Mouse (Mus musculus) hindbrain, embryonic 12.5 days (tissue): Measurements from ENCODE around the gene Ptpn13. TPM values are rescaled to one million over a fixed set of nuclear protein-coding genes. Genes with fewer than 3 reads are reported as not detected.

ENCODE experiments used
- ATAC-seq: fragments of 200-750 bp; cut with Nextera tagmentation; 2 replicates; pipeline ENCODE4 v1.8.0; 2017; ENCODE audit warnings: moderate TSS enrichment; ENCODE audit not compliant: low FRiP score
- H3K27ac ChIP-seq: fragments of 300-500 bp; sonication (generic); 2 replicates; pipeline ENCODE4 v1.5.1; 2016; ENCODE audit warnings: mild to moderate bottlenecking
- H3K27me3 ChIP-seq: fragments of 300-500 bp; sonication (generic); 2 replicates; pipeline ENCODE4 v1.6.1; 2016; ENCODE audit warnings: mild to moderate bottlenecking
- H3K36me3 ChIP-seq: fragments of 300-500 bp; sonication (generic); 2 replicates; pipeline ENCODE4 v1.6.1; 2016; ENCODE audit warnings: mild to moderate bottlenecking
- H3K4me1 ChIP-seq: fragments of 300-500 bp; sonication (generic); 2 replicates; pipeline ENCODE4 v1.6.1; 2016
- H3K4me2 ChIP-seq: fragments of 300-500 bp; sonication (generic); replicated peaks from 2 replicates; pipeline ENCODE4 v1.6.1; 2016; ENCODE audit warnings: mild to moderate bottlenecking
- H3K4me3 ChIP-seq: fragments of 300-500 bp; sonication (generic); 2 replicates; pipeline ENCODE4 v1.5.1; 2016; ENCODE audit warnings: mild to moderate bottlenecking
- H3K9ac ChIP-seq: fragments of 300-500 bp; sonication (generic); 2 replicates; pipeline ENCODE4 v1.6.1; 2016; ENCODE audit warnings: mild to moderate bottlenecking, moderate library complexity
- H3K9me3 ChIP-seq: fragments of 300-500 bp; sonication (generic); replicated peaks from 2 replicates; pipeline ENCODE4 v1.6.1; 2016; ENCODE audit warnings: mild to moderate bottlenecking
- WGBS: fragments of 180-500 bp; shearing (Covaris S2); methylation state at CpG from one replicate; pipeline ENCODE4 v1.1.7; 2016; 5-methylcytosine and 5-hydroxymethylcytosine counted together
- polyA plus RNA-seq: library from polyadenylated mRNA; unstranded; fragments of >200 nt; fragmentation: Nextera tagmentation; extraction: Ambion mirVana; gene quantifications from 2 replicates; pipeline ENCODE4 v1.2.1, GENCODE M21; 2016

Gene Ptpn13
- polyA plus RNA-seq, 1 experiment from 2014 or later = 19.3 TPM

DNA sequence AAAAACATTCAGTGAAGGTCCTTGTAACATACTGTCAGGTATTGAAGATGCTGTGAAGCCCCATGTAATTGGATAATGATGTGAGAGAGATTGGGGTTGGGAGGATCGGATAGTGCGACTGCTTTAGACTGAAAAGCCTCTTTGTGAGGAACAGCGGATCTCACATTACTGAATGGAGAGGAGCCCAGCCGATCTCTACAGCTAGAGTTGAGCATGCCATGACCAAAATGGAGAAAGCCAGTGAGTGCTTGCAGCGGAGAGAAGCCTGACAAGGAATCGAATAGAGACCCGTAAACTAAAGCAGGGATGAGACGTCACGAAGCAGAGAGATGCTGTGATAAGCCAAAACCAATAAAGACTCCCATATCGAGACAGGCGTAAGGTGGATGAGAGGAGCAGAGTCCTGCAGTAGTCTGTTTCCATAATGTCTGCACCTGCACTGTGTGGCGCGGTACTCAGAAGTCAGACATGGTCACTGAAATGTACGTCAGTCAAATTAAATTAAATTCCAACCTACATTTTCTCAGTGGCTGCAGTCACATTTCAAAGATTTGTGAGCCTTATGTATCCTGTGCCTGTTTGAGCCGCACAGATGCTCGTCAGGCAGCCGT is 22.9 kb downstream of the Ptpn13 start:
- H3K4me1 ChIP-seq = peaks cover 17% of the 10 kb centered on the region
- H3K4me3 ChIP-seq = no peak overlapping the region
- H3K27ac ChIP-seq = peak overlapping the region; percentile 30; the same call in 1 of the 2 replicates
- H3K36me3 ChIP-seq = no peaks in the 10 kb centered on the region
- ATAC-seq = peak; percentile 66
- H3K4me2 ChIP-seq = peak overlapping the region; percentile 2; the same call in 1 of the 2 replicates
- no peaks in the 10 kb centered on the region for H3K27me3 ChIP-seq
- 64% methylated on average over 17 of the region's 17 CpGs for WGBS
- H3K9ac ChIP-seq = no peak overlapping the region
- H3K9me3 ChIP-seq = no peaks in the 10 kb centered on the region

DNA sequence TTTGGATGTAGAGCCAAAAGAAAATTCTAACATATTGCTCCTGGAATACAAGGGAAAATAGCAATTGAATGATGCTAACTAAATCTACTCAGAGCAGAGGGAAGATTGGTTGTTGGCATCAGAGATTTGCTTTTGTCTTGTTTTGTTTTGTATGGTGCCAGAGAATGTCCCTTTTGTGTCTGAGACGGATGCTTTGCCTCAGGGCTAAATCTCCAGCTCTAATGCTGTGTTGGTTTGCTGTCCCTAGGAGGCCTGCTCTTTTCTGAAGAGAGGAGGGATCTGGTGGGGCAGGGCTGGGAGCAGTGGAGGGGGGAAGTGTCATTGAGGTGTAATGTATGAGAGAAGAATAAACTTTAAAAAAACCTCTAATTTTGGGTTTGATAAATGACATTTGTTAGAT is 23.5 kb downstream of the Ptpn13 start:
- H3K27ac ChIP-seq = peak overlapping the region; percentile 30; the same call in 1 of the 2 replicates
- no peaks in the 10 kb centered on the region for H3K27me3 ChIP-seq
- no peaks in the 10 kb centered on the region for H3K36me3 ChIP-seq
- peaks cover 17% of the 10 kb centered on the region for H3K4me1 ChIP-seq
- H3K9ac ChIP-seq = no peak overlapping the region
- H3K4me2 ChIP-seq = no peak overlapping the region
- WGBS = 10% methylated on average over 1 of the region's 1 CpGs
- H3K9me3 ChIP-seq = no peaks in the 10 kb centered on the region
- ATAC-seq = peak; percentile 75
- H3K4me3 ChIP-seq = no peak overlapping the region

DNA sequence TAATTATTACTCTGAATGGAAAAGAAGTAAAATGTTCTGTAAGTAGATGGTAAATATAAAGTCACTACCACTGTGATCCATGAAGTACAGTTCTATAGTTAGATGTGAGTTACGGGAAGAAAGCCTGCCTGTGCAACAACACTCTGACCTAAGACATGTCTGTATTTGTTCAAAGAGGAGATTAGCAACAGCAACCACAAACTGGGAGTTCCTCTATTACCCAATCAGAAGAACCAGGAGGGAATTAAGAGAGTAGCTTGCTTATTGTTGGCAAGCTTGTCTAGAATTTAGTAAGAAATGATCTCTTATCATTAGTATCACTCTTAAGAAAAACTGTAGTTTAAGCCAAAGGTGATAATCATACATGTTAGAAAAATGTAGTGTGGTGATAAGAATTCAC is 25.7 kb downstream of the Ptpn13 start:
- WGBS = 97% methylated on average over 1 of the region's 1 CpGs
- Histone ChIP-seq H3K27ac (no peak overlapping the region), H3K9ac (no peak overlapping the region), H3K4me3 (no peak overlapping the region), H3K4me1 (peaks cover 17% of the 10 kb centered on the region), H3K9me3 (no peaks in the 10 kb centered on the region), H3K4me2 (no peak overlapping the region), H3K27me3 (no peaks in the 10 kb centered on the region), H3K36me3 (no peaks in the 10 kb centered on the region)
- no peak for ATAC-seq

DNA sequence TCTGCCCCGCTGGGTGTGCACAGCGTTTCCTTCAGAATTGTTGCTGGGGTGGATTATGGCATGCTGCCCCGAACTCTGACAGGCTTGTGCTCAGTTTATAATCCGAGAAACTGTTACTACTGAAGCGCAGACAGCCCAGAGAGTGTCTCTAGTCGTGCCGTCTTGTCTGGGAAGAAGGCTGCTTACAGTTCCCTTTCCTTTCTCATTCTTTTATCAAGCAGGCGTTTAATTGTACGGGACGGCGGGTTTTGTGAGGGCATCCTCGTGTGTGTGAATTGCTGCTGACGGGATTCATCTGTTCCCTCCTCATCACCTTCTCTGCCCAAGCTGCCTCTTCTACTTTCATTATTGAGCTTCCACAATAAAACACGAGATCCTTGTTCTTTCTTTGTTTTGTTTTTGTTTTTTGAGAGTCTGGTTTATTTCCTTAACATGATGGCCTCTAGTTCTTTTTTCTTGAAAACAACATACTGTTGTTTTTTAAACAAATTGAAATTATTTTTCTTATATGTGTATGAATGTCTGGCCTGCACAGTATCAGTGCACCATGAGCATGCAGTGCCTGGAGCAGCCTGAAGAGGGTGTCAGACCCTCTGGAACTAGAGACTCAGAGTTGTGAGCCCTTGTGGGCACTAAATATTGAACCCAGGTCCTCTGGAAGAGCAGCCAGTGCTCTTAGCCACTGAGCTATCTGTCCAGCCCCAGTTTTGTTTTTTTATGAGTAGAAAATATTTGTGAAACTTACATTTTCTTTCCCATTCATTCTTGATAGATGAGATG is 28.6 kb downstream of the Ptpn13 start:
- Histone ChIP-seq H3K36me3 (no peaks in the 10 kb centered on the region), H3K27ac (no peak overlapping the region), H3K9ac (no peak overlapping the region), H3K4me1 (peaks cover 4% of the 10 kb centered on the region), H3K4me3 (no peak overlapping the region), H3K27me3 (no peaks in the 10 kb centered on the region), H3K9me3 (no peaks in the 10 kb centered on the region), H3K4me2 (no peak overlapping the region)
- no peak for ATAC-seq
- WGBS = 83% methylated on average over 14 of the region's 14 CpGs

DNA sequence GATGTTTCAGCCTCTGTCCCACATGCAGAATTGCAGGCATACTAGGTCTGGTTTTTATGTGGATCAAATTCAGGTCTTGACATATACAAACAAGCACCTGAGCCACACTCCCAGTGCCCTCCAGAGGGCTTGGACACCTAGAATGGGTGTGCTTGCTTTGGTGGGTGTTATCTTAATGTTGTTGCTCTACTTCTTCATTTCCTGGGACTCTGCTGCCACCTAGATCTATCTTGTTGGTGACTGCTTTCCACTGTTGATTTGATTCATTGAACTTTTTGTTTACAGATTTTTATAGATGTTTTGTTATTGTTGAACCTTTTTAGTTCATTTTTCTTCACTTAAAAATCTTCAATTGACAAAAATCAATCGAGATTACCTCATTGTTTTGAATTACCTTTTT is 31.8 kb downstream of the Ptpn13 start:
- no peak overlapping the region for H3K27ac ChIP-seq
- no peak overlapping the region for H3K9ac ChIP-seq
- no peak overlapping the region for H3K4me2 ChIP-seq
- 96% methylated on average over 1 of the region's 1 CpGs for WGBS
- H3K4me1 ChIP-seq = peaks cover 4% of the 10 kb centered on the region; the same call in 1 of the 2 replicates
- H3K4me3 ChIP-seq = no peak overlapping the region
- no peaks in the 10 kb centered on the region for H3K27me3 ChIP-seq
- no peaks in the 10 kb centered on the region for H3K36me3 ChIP-seq
- no peak for ATAC-seq
- no peaks in the 10 kb centered on the region for H3K9me3 ChIP-seq

DNA sequence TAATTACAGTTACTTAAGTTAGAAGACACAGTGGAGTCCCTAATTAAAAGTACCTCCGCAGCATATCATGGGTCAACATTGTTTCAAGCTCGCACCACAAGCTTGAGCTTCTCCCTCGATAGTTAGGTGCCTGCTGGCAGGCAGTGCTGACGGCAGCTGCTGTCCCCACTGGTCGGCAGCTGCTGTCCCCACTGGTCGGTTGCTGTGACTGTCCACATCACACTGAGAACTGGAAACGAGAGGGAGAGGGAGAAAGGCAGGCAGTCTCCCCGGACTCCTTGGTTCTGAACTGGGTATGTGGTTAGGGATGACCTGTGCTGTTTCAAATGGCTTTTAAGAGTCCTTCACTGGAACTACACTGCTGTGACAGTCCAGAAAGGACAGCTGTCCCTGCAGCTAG is 33.4 kb downstream of the Ptpn13 start:
- no peak overlapping the region for H3K9ac ChIP-seq
- no peaks in the 10 kb centered on the region for H3K36me3 ChIP-seq
- WGBS = 47% methylated on average over 8 of the region's 8 CpGs
- peaks cover 4% of the 10 kb centered on the region; the same call in 1 of the 2 replicates for H3K4me1 ChIP-seq
- no peak overlapping the region for H3K4me2 ChIP-seq
- no peaks in the 10 kb centered on the region for H3K9me3 ChIP-seq
- H3K27ac ChIP-seq = no peak overlapping the region
- ATAC-seq = no peak
- no peaks in the 10 kb centered on the region for H3K27me3 ChIP-seq
- H3K4me3 ChIP-seq = no peak overlapping the region

DNA sequence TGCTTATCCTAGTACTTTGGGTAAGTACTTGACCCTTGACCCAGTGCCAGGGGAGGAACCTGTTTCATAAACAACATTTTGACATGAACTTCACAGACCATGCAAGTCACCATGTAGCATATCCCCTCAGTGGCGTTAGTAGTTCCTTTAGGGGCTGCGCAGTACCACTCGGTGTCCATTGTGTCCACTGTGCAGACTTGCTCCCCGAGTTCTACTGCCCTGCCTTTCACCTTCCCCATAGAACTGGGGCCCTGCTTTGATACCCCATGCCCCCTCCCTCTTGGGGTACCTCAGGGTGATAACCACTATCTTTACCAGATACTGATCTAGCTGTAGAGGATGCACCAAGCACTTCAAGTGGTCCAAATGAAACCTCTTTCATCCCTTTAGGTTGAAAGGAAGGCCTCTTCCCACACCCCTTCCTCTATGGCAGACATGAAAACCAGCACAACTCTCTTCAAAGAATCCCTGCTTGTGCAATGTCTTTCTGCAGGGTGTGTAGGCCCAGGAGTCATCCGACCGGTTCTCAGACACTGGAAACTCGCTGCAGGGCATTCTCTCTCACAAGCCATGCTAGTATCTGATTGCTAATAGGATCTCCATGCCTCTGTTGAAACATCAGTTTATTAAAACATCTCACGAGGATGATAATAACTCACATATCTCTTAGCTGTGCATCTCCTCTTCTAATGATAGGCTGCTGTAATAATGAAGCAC is 34.1 kb downstream of the Ptpn13 start:
- Histone ChIP-seq H3K27ac (no peak overlapping the region), H3K27me3 (no peaks in the 10 kb centered on the region), H3K9ac (no peak overlapping the region)

DNA sequence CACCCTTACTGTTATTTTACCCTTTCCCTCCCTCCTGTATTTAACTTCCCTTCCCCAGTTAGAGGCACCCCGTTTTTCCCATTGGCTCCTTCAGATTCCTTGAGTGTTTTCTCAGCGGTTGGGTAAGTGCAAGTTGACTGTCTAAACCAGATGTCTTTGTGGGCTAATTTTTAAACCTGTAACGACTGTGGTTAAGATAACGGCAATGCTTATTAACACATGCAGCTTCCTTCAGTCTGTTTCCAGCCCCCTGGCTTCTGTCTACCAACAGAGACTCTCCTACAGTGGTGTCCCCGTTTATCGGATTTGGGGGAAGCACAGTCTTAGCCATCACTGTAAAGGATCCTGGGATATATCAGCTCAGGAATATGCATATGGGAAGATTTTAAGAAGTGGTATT is 35.9 kb downstream of the Ptpn13 start:
- 91% methylated on average over 6 of the region's 6 CpGs for WGBS
- Histone ChIP-seq H3K9ac (no peak overlapping the region), H3K4me1 (peaks cover 4% of the 10 kb centered on the region; the same call in 1 of the 2 replicates), H3K9me3 (no peaks in the 10 kb centered on the region), H3K4me2 (no peak overlapping the region), H3K4me3 (no peak overlapping the region), H3K27me3 (no peaks in the 10 kb centered on the region), H3K27ac (no peak overlapping the region), H3K36me3 (no peaks in the 10 kb centered on the region)
- no peak for ATAC-seq

More for the DNA sequence above, 34.1 kb downstream of the Ptpn13 start:
- no peaks in the 10 kb centered on the region for H3K9me3 ChIP-seq
- no peak for ATAC-seq
- H3K36me3 ChIP-seq = no peaks in the 10 kb centered on the region
- H3K4me2 ChIP-seq = no peak overlapping the region
- 84% methylated on average over 8 of the region's 8 CpGs for WGBS
- H3K4me3 ChIP-seq = no peak overlapping the region
- H3K4me1 ChIP-seq = peaks cover 4% of the 10 kb centered on the region; the same call in 1 of the 2 replicates

DNA sequence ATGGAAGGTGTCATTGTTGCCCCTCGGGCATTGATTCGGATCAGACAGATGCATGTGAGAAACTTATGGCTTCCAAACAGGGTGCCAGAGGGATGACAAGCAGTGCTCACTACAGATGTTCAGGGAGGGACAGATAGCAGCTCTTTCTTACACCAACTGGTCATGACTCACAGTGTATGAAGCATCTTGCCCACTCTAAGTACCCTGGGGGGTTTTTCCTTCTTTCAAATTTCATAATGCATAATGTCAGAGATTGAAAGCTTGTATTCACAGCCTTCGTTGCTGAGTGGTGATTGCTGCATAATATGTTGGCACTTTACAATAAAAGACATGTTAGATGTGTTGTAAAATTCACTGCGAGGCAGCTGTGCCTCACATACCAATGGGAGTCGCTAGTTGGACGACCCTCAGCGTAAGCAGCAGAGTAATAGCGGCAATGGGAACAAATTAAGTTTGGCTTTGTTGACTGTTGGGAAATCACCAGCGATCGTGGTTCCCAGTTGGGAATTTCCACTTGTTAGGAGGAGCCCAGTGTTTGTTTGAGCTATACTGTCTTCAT is 38.7 kb downstream of the Ptpn13 start:
- H3K4me2 ChIP-seq = no peak overlapping the region
- H3K9me3 ChIP-seq = no peaks in the 10 kb centered on the region
- WGBS = 76% methylated on average over 10 of the region's 10 CpGs
- no peak for ATAC-seq
- no peak overlapping the region for H3K4me3 ChIP-seq
- no peaks in the 10 kb centered on the region for H3K27me3 ChIP-seq
- no peak overlapping the region for H3K9ac ChIP-seq
- no peaks in the 10 kb centered on the region for H3K4me1 ChIP-seq
- H3K27ac ChIP-seq = no peak overlapping the region
- H3K36me3 ChIP-seq = no peaks in the 10 kb centered on the region

DNA sequence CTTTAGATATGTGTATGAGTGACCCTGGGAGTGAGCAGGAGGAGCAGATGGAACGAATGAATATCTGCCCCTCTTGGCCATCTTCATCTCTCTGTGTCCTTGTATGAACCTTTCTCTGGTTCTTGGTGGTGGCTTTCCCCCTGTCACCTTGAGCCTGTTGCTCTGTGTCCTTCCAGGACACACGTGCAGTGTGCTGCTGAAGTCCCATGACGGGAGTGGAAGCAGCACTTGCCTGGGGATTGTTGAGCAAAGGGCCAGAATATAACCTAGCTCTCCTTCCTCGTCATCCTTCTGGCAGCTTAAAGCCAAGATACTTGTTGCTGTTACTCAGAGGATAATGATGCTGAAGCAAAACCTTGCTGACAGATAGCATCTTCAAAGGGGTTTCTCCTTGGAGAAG is 39.3 kb downstream of the Ptpn13 start:
- Histone ChIP-seq H3K4me1 (no peaks in the 10 kb centered on the region), H3K9me3 (no peaks in the 10 kb centered on the region), H3K9ac (no peak overlapping the region), H3K27me3 (no peaks in the 10 kb centered on the region), H3K4me3 (no peak overlapping the region), H3K27ac (no peak overlapping the region), H3K36me3 (no peaks in the 10 kb centered on the region), H3K4me2 (no peak overlapping the region)
- ATAC-seq = no peak
- 86% methylated on average over 4 of the region's 4 CpGs for WGBS

DNA sequence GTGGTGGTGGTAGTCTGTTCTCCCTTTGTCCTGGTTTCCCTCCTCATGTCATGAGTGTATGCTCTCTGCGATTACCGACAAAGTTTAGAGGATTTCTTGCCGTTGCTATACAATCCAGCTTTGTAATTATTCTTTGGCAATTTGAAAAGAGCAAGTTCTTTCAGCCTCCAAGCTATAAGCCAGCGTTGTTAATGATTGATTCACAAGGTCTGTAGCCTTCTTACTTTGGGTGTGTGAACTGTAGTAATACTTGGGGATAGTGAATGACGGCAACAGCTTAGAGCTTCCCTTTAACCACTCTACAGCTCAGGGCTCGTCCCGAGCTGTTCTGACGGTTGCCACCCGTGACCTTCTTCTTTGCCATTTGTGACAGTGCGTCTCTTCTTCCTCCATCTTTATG is 39.8 kb downstream of the Ptpn13 start:
- Histone ChIP-seq H3K9ac (no peak overlapping the region), H3K4me1 (no peaks in the 10 kb centered on the region), H3K36me3 (no peaks in the 10 kb centered on the region), H3K9me3 (no peaks in the 10 kb centered on the region), H3K4me3 (no peak overlapping the region), H3K27ac (no peak overlapping the region), H3K27me3 (no peaks in the 10 kb centered on the region), H3K4me2 (no peak overlapping the region)
- ATAC-seq = no peak
- 76% methylated on average over 10 of the region's 10 CpGs for WGBS

DNA sequence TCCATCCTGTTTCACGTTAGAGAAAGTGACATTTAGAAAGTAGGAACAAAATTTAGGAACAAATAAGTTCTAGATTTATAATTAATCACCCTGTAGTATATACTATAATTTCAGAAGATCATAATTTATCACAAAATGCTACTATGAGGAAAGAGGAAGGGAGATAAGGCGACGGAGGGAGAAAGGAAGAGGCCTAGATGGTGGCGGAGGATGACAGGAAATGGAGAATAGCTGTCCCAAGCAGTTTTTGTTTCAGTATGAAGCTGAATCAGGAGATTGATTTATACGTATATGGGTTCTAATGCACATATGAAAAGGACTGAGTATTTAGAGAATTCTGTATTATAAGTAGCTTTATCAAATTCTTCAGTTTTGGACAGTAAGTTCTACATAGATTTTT is 47.7 kb downstream of the Ptpn13 start:
- no peaks in the 10 kb centered on the region for H3K9me3 ChIP-seq
- H3K4me1 ChIP-seq = no peaks in the 10 kb centered on the region
- no peaks in the 10 kb centered on the region for H3K27me3 ChIP-seq
- no peak overlapping the region for H3K27ac ChIP-seq
- no peaks in the 10 kb centered on the region for H3K36me3 ChIP-seq
- H3K4me2 ChIP-seq = no peak overlapping the region
- ATAC-seq = no peak
- no peak overlapping the region for H3K4me3 ChIP-seq
- H3K9ac ChIP-seq = no peak overlapping the region
- 88% methylated on average over 5 of the region's 5 CpGs for WGBS
